Mouse (Mus musculus) stomach, postnatal 0 days (tissue): Measurements from ENCODE around the gene Taok3.

Experiments used
- CTCF ChIP-seq: IDR thresholded peaks from 2 replicates; pipeline ENCODE4 v1.5.1; 2016; ENCODE audit warnings: antibody characterized with exemption, low read depth, mild to moderate bottlenecking, moderate library complexity
- EP300 ChIP-seq: optimal IDR thresholded peaks from 2 replicates; pipeline ENCODE3; 2016; ENCODE audit warnings: antibody characterized with exemption

- TF ChIP-seq CTCF = no peak
- no peak for TF ChIP-seq EP300
Observed at GRCm38 (mm10) chr5:117165946-117166345, 46.0 kb downstream of the Taok3 start.
